Mouse (Mus musculus): ENCODE results near the gene Cth. TPM values are rescaled to one million over a fixed set of nuclear protein-coding genes. Genes with fewer than 3 reads are reported as not detected.
"Not testable (repeated sequence)": the region's sequence is repeated elsewhere in the genome, so short reads cannot be mapped to it uniquely, and the experiment has no call there.

The Cth gene
- total RNA-seq (2022) = 10 to 100 TPM; 18.2 to 33.6 (median 19.2) TPM

DNA sequence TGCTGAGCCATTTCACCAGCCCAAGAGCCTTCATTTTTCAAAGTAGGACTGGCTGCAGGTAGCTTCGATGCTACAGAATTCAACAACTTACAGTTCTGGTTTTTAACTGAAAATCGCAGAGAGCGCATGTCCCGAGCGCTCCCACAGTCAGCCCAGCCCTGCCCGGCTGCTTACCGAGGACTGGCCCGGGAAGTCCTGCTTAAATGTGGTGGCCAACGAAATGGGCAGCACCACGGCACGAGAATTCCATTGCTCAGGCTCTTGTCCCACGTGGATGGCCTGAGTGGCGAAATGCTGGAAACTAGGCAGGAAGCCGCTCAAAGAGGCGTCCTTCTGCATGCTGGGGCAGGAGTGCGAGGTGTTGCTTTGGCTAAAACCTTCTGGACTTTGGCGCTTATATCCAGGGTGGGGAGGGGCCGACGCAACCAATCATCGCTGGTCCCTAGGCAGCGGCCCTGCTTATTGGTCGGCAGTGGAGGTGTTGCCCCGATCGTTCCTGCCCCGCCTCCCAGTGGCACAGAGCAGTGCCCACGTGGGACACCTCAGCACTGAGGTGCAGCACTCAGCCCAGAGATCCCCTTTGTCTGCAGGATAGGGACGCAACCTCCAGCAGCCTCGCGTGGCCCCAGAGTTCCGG, at the start of gene Cth:
Gene Cth, minus strand, starts transcription at position 386 of the 637 bp plus-strand sequence.
- DNase-seq = peak; percentile 94

- DNase-seq = no peak
Observed at GRCm38 (mm10) chr3:157973236-157973635, 48.4 kb upstream of the Cth start.

GRCm38 (mm10) chr3:157971151-157971550, 46.3 kb upstream of the Cth start:
- DNase-seq = no peak

GRCm38 (mm10) chr3:157957320-157957719, 32.4 kb upstream of the Cth start:
- DNase-seq = no peak

DNA sequence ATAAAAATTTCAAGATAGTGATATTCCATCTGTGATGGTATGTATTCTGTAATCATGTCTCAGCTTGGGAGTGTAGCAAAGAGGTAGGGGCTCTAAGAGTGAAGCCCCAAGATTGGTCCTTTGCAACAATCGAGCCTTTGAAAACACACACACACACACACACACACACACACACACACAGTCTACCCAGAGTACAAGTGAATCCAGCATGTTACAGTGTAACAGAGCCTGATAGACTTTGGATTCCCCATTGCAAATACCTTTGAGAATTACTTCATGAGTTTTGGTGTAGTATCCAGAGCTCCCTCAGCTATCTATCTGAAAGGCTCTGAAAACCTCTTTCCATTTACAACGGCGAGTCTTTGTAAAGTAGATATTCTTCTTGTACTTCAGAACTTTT, 31.3 kb upstream of the Cth start:
- no peak for DNase-seq

DNA sequence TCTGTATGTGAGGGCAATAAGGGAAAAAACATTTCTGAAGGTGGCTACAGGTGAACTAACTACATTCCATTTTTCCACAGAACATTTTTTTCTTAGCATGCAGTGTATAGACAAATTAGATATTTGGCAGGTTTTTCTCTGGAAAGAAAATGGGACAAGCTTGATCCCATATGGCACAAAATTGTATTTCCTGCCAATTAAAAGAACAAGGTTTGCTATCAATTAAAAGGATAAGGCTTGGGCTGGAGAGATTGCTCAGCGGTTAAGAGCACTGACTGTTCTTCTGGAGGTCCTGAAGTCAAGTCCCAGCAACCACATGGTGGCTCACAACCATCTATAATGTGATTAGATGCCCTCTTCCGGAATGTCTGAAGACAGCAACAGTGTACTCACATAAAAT, 30.6 kb upstream of the Cth start:
- no peak for DNase-seq

DNA sequence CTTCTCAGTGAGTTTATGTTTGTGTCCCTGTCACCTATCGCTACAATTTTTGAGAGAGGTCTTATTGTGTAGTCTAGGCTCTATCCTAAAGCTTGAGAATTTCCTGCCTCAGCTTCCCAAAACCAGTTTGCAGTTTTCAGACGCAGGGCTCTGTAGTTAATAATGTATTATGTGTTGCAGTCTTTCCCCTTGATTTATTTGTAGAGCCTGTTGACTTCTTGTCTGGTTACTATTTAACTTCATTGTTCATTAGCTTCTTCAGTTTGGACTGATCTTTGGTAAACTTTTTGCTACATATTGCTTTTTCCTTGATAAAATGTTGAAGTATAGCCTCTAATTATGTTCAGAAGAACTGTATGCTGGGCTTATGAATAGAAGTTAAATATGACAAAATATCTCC, 27.8 kb upstream of the Cth start:
- DNase-seq = no peak

GRCm38 (mm10) chr3:157947383-157948280, 22.8 kb upstream of the Cth start:
- peak; percentile 21 for DNase-seq

DNA sequence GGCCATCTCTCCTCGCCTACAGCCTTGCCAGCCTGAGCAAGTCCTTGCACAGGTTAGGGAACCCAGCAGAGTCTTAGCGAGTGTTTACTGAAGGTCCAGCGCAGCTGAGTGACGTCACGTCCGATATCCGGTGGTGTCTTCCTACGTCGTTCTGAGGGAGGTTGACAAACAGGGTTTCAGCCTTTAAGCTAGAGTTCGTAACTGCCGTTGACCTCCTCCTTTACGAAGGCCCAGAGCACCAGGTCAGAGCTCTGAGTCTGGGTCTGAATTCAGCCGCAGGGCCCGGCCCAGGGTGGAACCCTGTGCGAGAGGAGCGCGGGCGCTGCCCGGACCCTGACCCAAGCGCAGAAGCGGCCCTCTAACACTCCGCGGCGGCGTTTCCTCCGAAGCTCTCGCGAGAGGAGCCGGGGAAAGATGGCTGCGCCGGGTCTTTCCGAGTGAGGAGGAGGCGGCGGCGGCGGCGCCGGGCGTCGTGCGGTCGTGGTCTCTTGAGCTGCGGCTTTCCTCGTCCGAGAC, 22.0 kb upstream of the Cth start, which contains the start of gene Ankrd13c:
Gene Ankrd13c, plus strand, starts transcription at position 397 of the 516 bp plus-strand sequence.
- DNase-seq = peak; percentile 88

- DNase-seq = no peak
Observed at GRCm38 (mm10) chr3:157938585-157938984, 13.7 kb upstream of the Cth start.

GRCm38 (mm10) chr3:157934301-157934823, 9.5 kb upstream of the Cth start:
- DNase-seq = no peak

- DNase-seq = not testable (repeated sequence)
Observed at GRCm38 (mm10) chr3:157933223-157933622, 8.3 kb upstream of the Cth start.

DNA sequence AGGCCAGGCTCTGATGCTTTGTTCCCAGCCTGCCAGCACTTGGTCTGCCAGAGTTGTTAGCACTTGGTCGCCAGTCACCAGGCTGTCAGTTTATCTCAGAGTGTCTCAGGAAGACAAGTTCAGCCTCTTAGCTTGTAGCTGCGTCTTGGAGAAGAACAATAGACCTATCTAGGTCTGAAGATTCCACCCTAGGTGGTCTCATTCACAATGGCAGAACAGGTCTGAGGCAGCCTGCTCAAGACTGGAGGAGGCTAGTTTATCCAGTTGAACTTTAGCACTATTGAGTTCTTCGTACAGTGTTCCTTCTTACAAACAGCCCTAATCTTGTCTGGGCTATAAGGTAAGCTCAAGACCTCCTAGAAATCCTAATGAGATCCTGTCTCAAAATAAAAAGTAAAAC, 7.2 kb upstream of the Cth start:
- DNase-seq = no peak

DNA sequence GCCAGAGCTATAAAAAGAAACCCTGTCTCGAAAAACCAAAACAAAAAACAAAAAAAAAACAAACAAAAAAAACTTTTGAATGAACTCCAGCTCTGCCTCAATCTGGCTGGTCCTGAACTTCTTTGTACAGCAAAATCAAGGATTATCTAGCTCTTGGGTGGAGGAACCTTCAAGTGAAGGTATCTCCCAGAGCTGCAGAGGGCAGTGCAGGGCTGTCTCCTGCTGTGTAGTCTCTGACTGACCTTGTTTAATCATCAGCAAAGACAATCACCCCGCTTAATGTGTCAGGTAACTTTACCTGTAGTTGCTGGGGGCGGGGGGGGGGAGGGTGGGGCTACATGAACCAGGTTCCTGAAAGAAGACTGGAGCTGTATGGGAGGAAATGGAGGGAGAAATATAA, 6.7 kb upstream of the Cth start:
- DNase-seq = no peak

- DNase-seq = no peak
Observed at GRCm38 (mm10) chr3:157929417-157929816, 4.5 kb upstream of the Cth start.

DNA sequence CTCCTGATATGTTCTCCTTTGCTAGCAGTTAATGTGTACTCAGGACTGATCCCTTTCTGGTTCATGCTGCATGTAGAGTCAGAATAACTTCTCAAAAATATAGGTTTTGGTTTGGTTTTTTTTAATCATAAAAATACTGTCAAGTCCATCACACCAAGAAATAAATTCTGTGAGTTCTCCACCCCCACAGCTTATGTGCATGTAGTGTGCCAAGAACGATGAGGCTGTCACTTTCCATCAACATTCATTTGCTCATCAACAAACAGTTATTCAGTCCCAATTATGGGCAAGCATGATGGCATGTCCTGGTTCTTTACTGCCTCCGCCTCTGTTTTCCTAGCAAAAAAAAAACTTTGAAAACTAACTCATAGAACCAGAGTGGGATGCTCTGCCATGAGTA, 3.9 kb upstream of the Cth start:
- no peak for DNase-seq

- no peak for DNase-seq
Observed at GRCm38 (mm10) chr3:157926761-157927160, 1.9 kb upstream of the Cth start.

DNA sequence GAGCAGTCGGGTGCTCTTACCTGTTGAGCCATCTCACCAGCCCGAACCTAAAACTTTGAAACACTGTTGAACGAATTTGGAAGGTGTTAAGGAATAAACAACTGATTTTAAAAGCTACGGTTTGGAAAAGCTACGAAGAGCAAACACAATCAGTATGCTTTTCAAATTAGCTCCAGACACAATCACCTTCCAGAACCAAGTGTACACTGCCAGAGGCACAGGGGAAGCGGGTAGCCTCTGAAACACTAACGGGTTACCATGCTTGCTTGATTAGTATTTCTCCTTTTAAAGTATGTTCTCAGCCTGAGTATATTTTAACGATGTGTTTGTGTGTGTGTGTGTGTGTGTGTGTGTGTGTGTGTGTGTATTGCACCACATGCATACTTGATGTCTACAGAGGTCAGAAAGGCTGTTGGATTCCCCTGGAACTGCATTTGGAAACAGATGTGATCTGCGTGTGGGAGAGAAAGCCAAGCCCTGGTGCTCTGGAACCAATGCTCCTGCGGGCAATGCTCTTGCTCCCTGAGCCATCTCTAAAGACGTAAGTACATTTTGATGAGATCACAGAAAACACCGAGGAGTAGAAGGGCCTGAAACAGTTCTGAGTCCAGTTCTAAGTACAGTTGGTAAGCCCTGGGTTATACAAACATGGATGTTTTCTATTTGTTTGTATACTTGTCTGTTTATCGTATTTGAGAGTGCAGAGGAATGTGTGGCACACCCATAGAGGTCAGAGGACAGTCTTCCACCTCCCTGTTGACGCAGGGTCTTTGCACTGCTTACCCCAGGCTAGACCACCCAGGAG, 1.0 kb upstream of the Cth start:
- DNase-seq = no peak

DNA sequence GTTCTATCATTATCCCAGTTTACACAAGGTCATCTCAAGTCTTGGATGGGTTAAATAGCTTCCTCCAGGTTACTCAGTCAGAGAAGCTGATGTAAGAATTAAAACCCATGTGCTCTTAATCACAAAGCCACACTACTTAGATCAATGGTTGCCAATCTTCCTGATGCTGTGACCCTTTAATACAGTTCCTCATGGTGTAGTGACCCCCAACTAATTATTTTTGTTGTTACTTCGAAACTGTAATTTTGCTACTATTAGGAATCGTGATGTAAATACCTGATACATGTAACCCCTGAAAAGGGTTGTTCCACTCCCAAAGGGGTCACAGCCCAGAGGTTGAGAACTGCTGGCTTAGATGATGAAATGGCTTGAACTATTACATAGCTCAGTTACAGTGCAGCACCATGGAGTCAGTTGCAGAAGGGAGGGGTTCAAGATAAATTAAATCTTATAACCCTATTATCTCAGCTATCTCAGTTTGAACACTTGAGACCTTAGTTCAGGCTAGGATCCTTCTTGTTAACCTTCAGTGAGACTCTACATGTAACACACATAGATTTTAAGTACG, 1.5 kb downstream of the Cth start:
- DNase-seq = no peak

DNA sequence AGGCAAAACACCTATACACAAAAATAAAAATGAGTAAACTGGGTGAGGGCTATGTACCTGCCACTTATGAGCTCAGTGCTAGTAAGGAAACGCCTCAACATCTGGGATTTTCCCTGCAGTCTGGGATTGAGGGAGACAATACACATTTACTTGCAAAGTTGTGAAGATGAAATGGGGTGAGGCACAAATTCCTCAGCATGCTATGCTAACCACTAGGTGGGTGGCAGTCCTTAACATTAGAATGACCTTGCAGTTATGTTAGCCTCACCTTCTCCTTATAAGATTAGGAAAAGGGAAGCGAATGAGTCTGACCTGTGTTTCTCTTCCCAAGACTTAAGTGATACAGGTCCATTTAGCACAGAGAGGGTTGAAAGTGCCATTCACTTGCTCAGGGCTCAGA, 3.5 kb downstream of the Cth start:
- DNase-seq = no peak

- no peak for DNase-seq
Observed at GRCm38 (mm10) chr3:157916336-157916735, 8.5 kb downstream of the Cth start.

DNA sequence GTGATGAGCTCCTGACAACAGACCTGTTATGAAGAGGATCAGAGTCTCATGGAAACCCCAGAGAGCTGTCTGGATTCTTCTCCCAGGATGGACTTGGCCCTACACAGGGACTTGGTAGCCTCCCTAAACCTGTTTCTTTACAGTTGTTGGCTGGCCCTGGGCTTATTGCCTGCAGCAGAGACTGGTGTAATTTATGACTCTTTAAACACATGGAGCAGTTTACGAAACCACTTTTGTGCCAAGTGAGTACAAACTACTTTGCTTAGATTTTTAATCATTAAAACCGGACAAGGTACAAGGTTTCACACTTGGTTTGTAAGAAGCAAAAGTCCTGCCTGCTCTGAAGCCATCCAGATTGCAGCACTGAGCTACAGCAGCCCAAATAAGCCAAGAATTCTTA, 12.7 kb downstream of the Cth start:
- no peak for DNase-seq
